Mouse (Mus musculus) embryonic stem cell, embryonic (primary cell): Measurements from ENCODE around the gene Ppp1r16b.

Experiments used
- CTCF ChIA-PET, 4 experiments: fragments of 300-600 bp in 2 of 4; fragments of 350-600 bp in 2 of 4; sonication (Branson Sonifier 250); formaldehyde crosslinking; loops; one replicate each; lab custom pipeline; 2022; ENCODE audit warnings: inconsistent platforms in 2 of 4; lab: Charles Lee
- POLR2A ChIA-PET, 4 experiments: fragments of 300-600 bp in 2 of 4; fragments of 350-600 bp in 2 of 4; sonication (Branson Sonifier 250); formaldehyde crosslinking; loops; one replicate each; lab custom pipeline; 2022; ENCODE audit warnings: antibody characterized with exemption in 4 of 4, inconsistent platforms in 1 of 4; lab: Charles Lee

Gene Ppp1r16b

GRCm38 (mm10) chr2:158786927-158787795 lies 122.0 kb downstream of the Ppp1r16b start:
- CTCF ChIA-PET, result interaction anchor here in 2 of 4 experiments (0.7 to 1.4 kb wide), 3 partner anchors 11 to 78 kb away, joined by 3 read pairs; no protein-coding TSS in a partner anchor
- POLR2A ChIA-PET, result interaction anchor here in 2 of 4 experiments (1.0 to 9.0 kb wide), 5 partner anchors 9 to 17 kb away, joined by 3 to 62 read pairs (median 4); partner anchors contain the start of gene Fam83d (in 1 of the 2)

- POLR2A ChIA-PET, result interaction anchor here (0.6 to 3.4 kb wide), 38 partner anchors 9 to 1949 kb away, joined by 3 to 18 read pairs (median 4); partner anchors contain the start of genes Fam83d (in 4 of the 4) and Ralgapb (in 1 of the 4)
- CTCF ChIA-PET, result interaction anchor here in 3 of 4 experiments (0.6 to 0.9 kb wide), 4 partner anchors 26 to 478 kb away, joined by 3 to 12 read pairs (median 4); no protein-coding TSS in a partner anchor
Measured at GRCm38 (mm10) chr2:158794494-158795004, 129.4 kb downstream of the Ppp1r16b start, which contains the start of gene Dhx35. Gene Dhx35 (plus strand): TSS chr2:158794807.

GRCm38 (mm10) chr2:158795043-158795442 lies 129.8 kb downstream of the Ppp1r16b start:
- CTCF ChIA-PET, result interaction anchor here in 3 of 4 experiments (0.7 to 0.9 kb wide), 3 partner anchors 27 to 478 kb away, joined by 3 to 4 read pairs (median 3); no protein-coding TSS in a partner anchor
- POLR2A ChIA-PET, result interaction anchor here (0.6 to 3.4 kb wide), 39 partner anchors 8 to 1949 kb away, joined by 3 to 18 read pairs (median 3); partner anchors contain the start of genes Fam83d (in 4 of the 4) and Ralgapb (in 1 of the 4)

- ChIA-PET CTCF (interaction anchor here in 1 of 4 experiments (0.5 kb wide), 1 partner anchor 395 kb away, joined by 4 read pairs; no protein-coding TSS in a partner anchor), POLR2A (interaction anchor here (0.6 to 3.4 kb wide), 17 partner anchors 8 to 54 kb away, joined by 3 to 18 read pairs (median 3); partner anchors contain the start of gene Fam83d (in 2 of the 4))
Measured at GRCm38 (mm10) chr2:158795875-158796274, 130.7 kb downstream of the Ppp1r16b start.

GRCm38 (mm10) chr2:158799328-158799727 lies 134.1 kb downstream of the Ppp1r16b start:
- POLR2A ChIA-PET, result interaction anchor here in 3 of 4 experiments (0.7 to 2.0 kb wide), 8 partner anchors 10 to 49 kb away, joined by 3 to 7 read pairs (median 4); no protein-coding TSS in a partner anchor

GRCm38 (mm10) chr2:158800788-158801187 lies 135.6 kb downstream of the Ppp1r16b start:
- ChIA-PET POLR2A (interaction anchor here (0.6 to 2.0 kb wide), 14 partner anchors 11 to 127 kb away, joined by 3 to 8 read pairs (median 3); partner anchors contain the start of gene Fam83d (in 1 of the 4)), CTCF (interaction anchor here in 2 of 4 experiments (0.6 to 1.8 kb wide), 3 partner anchors 27 to 607 kb away, joined by 3 to 5 read pairs (median 4); no protein-coding TSS in a partner anchor)

More at GRCm38 (mm10) chr2:158799328-158799727, 134.1 kb downstream of the Ppp1r16b start:
- CTCF ChIA-PET, result interaction anchor here in 3 of 4 experiments (0.6 to 1.2 kb wide), 6 partner anchors 17 to 251 kb away, joined by 3 to 5 read pairs (median 4); no protein-coding TSS in a partner anchor

- POLR2A ChIA-PET, result interaction anchor here in 2 of 4 experiments (0.8 to 3.3 kb wide), 5 partner anchors 9 to 36 kb away, joined by 3 to 18 read pairs (median 4); partner anchors contain the start of gene Dhx35 (in 2 of the 2)
- CTCF ChIA-PET, result interaction anchor here in 3 of 4 experiments (0.6 to 1.2 kb wide), 3 partner anchors 30 to 151 kb away, joined by 3 to 4 read pairs (median 3); no protein-coding TSS in a partner anchor
Measured at GRCm38 (mm10) chr2:158803575-158803974, 138.4 kb downstream of the Ppp1r16b start.

GRCm38 (mm10) chr2:158815686-158816085 lies 150.5 kb downstream of the Ppp1r16b start:
- ChIA-PET POLR2A (interaction anchor here in 2 of 4 experiments (0.6 to 1.8 kb wide), 5 partner anchors 11 to 284 kb away, joined by 4 to 5 read pairs (median 4); no protein-coding TSS in a partner anchor), CTCF (interaction anchor here in 2 of 4 experiments (0.5 to 0.9 kb wide), 3 partner anchors 34 to 1458 kb away, joined by 3 to 4 read pairs (median 3); no protein-coding TSS in a partner anchor)
